ENCODE assay signal across 11 mouse cellular contexts in the genomic region with DNA sequence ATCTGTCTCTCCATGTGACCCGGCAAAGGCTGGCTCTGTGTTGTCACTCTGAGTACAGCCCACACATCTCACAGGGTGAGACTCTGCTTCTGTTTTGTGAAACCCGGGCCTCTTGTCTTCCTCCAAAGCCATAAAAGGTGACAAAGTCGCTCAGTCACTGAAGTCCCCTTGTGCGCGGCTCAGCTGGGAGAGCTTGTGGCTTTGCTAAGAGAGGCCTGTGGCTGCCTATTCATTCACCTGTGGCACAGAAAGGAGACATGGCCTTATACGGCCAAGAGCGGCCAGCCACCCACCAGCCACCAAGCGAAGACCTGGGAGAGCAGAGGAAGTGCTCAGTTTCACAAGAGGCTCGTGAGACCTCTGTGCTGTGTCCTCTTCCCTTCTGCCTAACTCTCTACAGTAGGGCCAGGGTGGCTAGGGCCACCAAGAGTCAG. TPM values are rescaled to one million over a fixed set of nuclear protein-coding genes. Genes with fewer than 3 reads are reported as not detected.
DNase-seq lines count a peak whose midpoint lies in the region; ATAC-seq and TF ChIP-seq lines count a peak whose summit lies in the region.
"Had no signal": no experiment of that assay in that cellular context is flagged by ENCODE, and none has a peak within 500 bp of the region (broad histone marks: within the 10 kb centered on the region; RNA-seq: fewer than 3 reads in every experiment).

No protein-coding gene starts in this region.

- peak overlapping the region; percentile 46; the same call in 1 of the 2 replicates for H3K27ac ChIP-seq in liver, embryonic 15.5 days (replicated peaks)
- no peak overlapping the region for H3K27ac ChIP-seq in liver, embryonic 12.5 days
- H3K27ac ChIP-seq in thymus, adult 2 months (ENCODE audit: control insufficient read depth, insufficient read depth, low read length) = peak overlapping the region; percentile 73
- H3K27ac ChIP-seq: neural tube, embryonic 13.5 days had no signal

- ATAC-seq in liver, embryonic 15.5 days (ENCODE audit: insufficient read depth) = 0 out of 2 replicates have a peak, but pooled peaks have one; percentile 18
- ATAC-seq in liver, embryonic 12.5 days = no peak
- peak; percentile 72 for ATAC-seq in activated CD4-positive, CD25-positive, alpha-beta regulatory T cell, adult 4 months
- peak; percentile 77 for ATAC-seq in megakaryocyte, adult 5-6 weeks (ENCODE audit: poor library complexity, severe bottlenecking)

- no peak for TF ChIP-seq CTCF in thymus, adult 2 months (IDR thresholded peaks at IDR 0.05; ENCODE audit: borderline replicate concordance, control insufficient read depth, extremely low read depth, insufficient read depth, low read length, poor library complexity)

- H3K9me3 ChIP-seq in liver, embryonic 15.5 days (replicated peaks) = no peaks in the 10 kb centered on the region
- no peaks in the 10 kb centered on the region for H3K9me3 ChIP-seq in liver, embryonic 12.5 days (replicated peaks)
- H3K9me3 ChIP-seq: neural tube, embryonic 13.5 days had no signal

- no peak overlapping the region for H3K4me2 ChIP-seq in liver, embryonic 15.5 days
- no peak overlapping the region for H3K4me2 ChIP-seq in liver, embryonic 12.5 days
- H3K4me2 ChIP-seq: neural tube, embryonic 13.5 days had no signal

- 25% methylated on average over 9 of the region's 9 CpGs for WGBS in liver, embryonic 15.5 days (ENCODE audit: insufficient replicate concordance)
- 38% methylated on average over 9 of the region's 9 CpGs for WGBS in liver, embryonic 12.5 days (ENCODE audit: insufficient replicate concordance)
- 4% methylated on average over 9 of the region's 9 CpGs for WGBS in thymus, adult 2 months

- peaks cover 18% of the 10 kb centered on the region for H3K4me1 ChIP-seq in liver, embryonic 15.5 days (replicated peaks)
- peaks cover 37% of the 10 kb centered on the region for H3K4me1 ChIP-seq in liver, embryonic 12.5 days
- peaks cover 56% of the 10 kb centered on the region for H3K4me1 ChIP-seq in thymus, adult 2 months (replicated peaks; ENCODE audit: control insufficient read depth, insufficient read depth, low read length)

- peak; percentile 68 for DNase-seq in thymus, adult 2 months
- no peak for DNase-seq in cerebellum, postnatal 25 days
- DNase-seq in urinary bladder, postnatal 14 days (ENCODE audit: low spot score) = no peak
- DNase-seq in gastrocnemius, postnatal 4 days (ENCODE audit: low spot score in 2 of 2) = no peak
- DNase-seq: gastrocnemius, postnatal 14 days; kidney, postnatal 4 days had no signal

- no peak for TF ChIP-seq POLR2A in thymus, adult 2 months (IDR thresholded peaks at IDR 0.05; ENCODE audit: control insufficient read depth, extremely low read depth, insufficient read depth, low read length, poor library complexity)

- 0 out of 2 replicates have a peak, but pooled peaks cover 5% of the 10 kb centered on the region for H3K27me3 ChIP-seq in liver, embryonic 15.5 days
- H3K27me3 ChIP-seq in liver, embryonic 12.5 days (replicated peaks) = no peaks in the 10 kb centered on the region; the same call in none of the 2 replicates
- no peaks in the 10 kb centered on the region for H3K27me3 ChIP-seq in thymus, adult 2 months (ENCODE audit: control insufficient read depth, insufficient read depth, low read length)
- H3K27me3 ChIP-seq: neural tube, embryonic 13.5 days had no signal

- no peak overlapping the region for H3K4me3 ChIP-seq in liver, embryonic 15.5 days (replicated peaks)
- H3K4me3 ChIP-seq in liver, embryonic 12.5 days = no peak overlapping the region
- peak overlapping the region; percentile 11; the same call in 1 of the 2 replicates for H3K4me3 ChIP-seq in thymus, adult 2 months (ENCODE audit: control insufficient read depth, insufficient read depth, low read length)
- H3K4me3 ChIP-seq: neural tube, embryonic 13.5 days had no signal

- H3K36me3 ChIP-seq in liver, embryonic 15.5 days (replicated peaks) = no peaks in the 10 kb centered on the region
- no peaks in the 10 kb centered on the region for H3K36me3 ChIP-seq in liver, embryonic 12.5 days
- no peaks in the 10 kb centered on the region for H3K36me3 ChIP-seq in thymus, adult 2 months (ENCODE audit: control insufficient read depth, insufficient read depth, low read length)
- H3K36me3 ChIP-seq: neural tube, embryonic 13.5 days had no signal

- no peak overlapping the region for H3K9ac ChIP-seq in liver, embryonic 15.5 days
- H3K9ac ChIP-seq in liver, embryonic 12.5 days = no peak overlapping the region; the same call in 1 of the 2 replicates
- H3K9ac ChIP-seq: neural tube, embryonic 13.5 days had no signal

RNA-seq across cellular contexts. Expression of a gene that starts 5.9 kb away (rescaled TPM):
- 4.1 and 4.6 TPM in 2 replicates for polyA plus RNA-seq in liver, embryonic 15.5 days (2015; fragmentation: Nextera tagmentation; extraction: Ambion mirVana)
- polyA plus RNA-seq in liver, embryonic 12.5 days (2016; fragmentation: Nextera tagmentation; extraction: Ambion mirVana) = 6.1 and 6.7 TPM in 2 replicates
- polyA plus RNA-seq in activated CD4-positive, CD25-positive, alpha-beta regulatory T cell, adult 4 months (2017; shearing (Covaris generic)) = 10 to 100 TPM in 1 of 2 experiments, 1 to 10 TPM in 1; 8.8 to 11.1 TPM
- 2.2 and 2.6 TPM in 2 replicates for total RNA-seq in megakaryocyte, adult 5-6 weeks (2015)
- 2.9 and 4.3 TPM in 2 replicates for total RNA-seq in megakaryocyte, adult 5-6 weeks (2017)
- 13.9 and 14.0 TPM in 2 replicates for polyA plus RNA-seq in thymus, adult 2 months (2012; rRNA removed)
- 1 to 10 TPM; 6.4 to 7.8 TPM for total RNA-seq in gastrocnemius, postnatal 4 days (2021)

RNA-seq across cellular contexts. Expression of a gene that starts 56.2 kb away (rescaled TPM):
- polyA plus RNA-seq in liver, embryonic 15.5 days (2015; fragmentation: Nextera tagmentation; extraction: Ambion mirVana) = 31.9 and 33.3 TPM in 2 replicates
- polyA plus RNA-seq in liver, embryonic 12.5 days (2016; fragmentation: Nextera tagmentation; extraction: Ambion mirVana) = 46.5 and 49.5 TPM in 2 replicates
- 100 to 1,000 TPM; 219 to 262 TPM for polyA plus RNA-seq in activated CD4-positive, CD25-positive, alpha-beta regulatory T cell, adult 4 months (2017; shearing (Covaris generic))
- 526 and 619 TPM in 2 replicates for total RNA-seq in megakaryocyte, adult 5-6 weeks (2015)
- total RNA-seq in megakaryocyte, adult 5-6 weeks (2017) = 490 and 532 TPM in 2 replicates
- polyA plus RNA-seq in thymus, adult 2 months (2012; rRNA removed) = 428 and 476 TPM in 2 replicates
- 10 to 100 TPM; 68.5 to 82.9 TPM for total RNA-seq in gastrocnemius, postnatal 4 days (2021)
